Mouse (Mus musculus): ENCODE measurements at regions not wholly inside any gene's neighbourhood (a gene's known extent, or its start where the extent isn't known, plus 50 kb on each side); places are given as distances from the start of the nearest gene placed in this dataset.

GRCm38 (mm10) chr13:56358827-56359226, 62.5 kb upstream of the Cxcl14 start:
- TF ChIP-seq CTCF (IDR thresholded peaks at IDR 0.05; ENCODE audit: low read depth) (no peak), EP300 (IDR thresholded peaks at IDR 0.05; ENCODE audit: low read depth) (no peak)
